Mouse (Mus musculus) R1 (cell line): ENCODE results near the gene Dscaml1.

ENCODE experiments used
- DNase-seq: peaks from one replicate; pipeline ENCODE4 v3.0.0-alpha.2; 2018; ENCODE audit warnings: low read depth, low spot score

The Dscaml1 gene

GRCm38 (mm10) chr9:45632520-45632919 is 206.1 kb downstream of the Dscaml1 start:
- no peak for DNase-seq

GRCm38 (mm10) chr9:45633036-45633435 is 206.6 kb downstream of the Dscaml1 start:
- DNase-seq: no peak

- DNase-seq: no peak
These were observed 208.6 kb downstream of the Dscaml1 start for GRCm38 (mm10) chr9:45634978-45635377.

- no peak for DNase-seq
These were observed 210.9 kb downstream of the Dscaml1 start for GRCm38 (mm10) chr9:45637346-45637745.

- no peak for DNase-seq
These were observed 211.9 kb downstream of the Dscaml1 start for GRCm38 (mm10) chr9:45638184-45638917.

- DNase-seq: no peak
These were observed 218.5 kb downstream of the Dscaml1 start for GRCm38 (mm10) chr9:45644833-45645388.

GRCm38 (mm10) chr9:45645526-45645925 is 219.1 kb downstream of the Dscaml1 start:
- DNase-seq: no peak

GRCm38 (mm10) chr9:45651078-45651809 is 224.8 kb downstream of the Dscaml1 start:
- DNase-seq: no peak

GRCm38 (mm10) chr9:45651810-45652177 is 225.4 kb downstream of the Dscaml1 start:
- no peak for DNase-seq

GRCm38 (mm10) chr9:45657172-45658062 is 231.0 kb downstream of the Dscaml1 start:
- DNase-seq: no peak

- DNase-seq: no peak
These were observed 233.8 kb downstream of the Dscaml1 start for GRCm38 (mm10) chr9:45660191-45660590.

GRCm38 (mm10) chr9:45662471-45662870 is 236.0 kb downstream of the Dscaml1 start:
- DNase-seq: no peak

- DNase-seq: no peak
These were observed 237.2 kb downstream of the Dscaml1 start for GRCm38 (mm10) chr9:45663386-45664315.

- DNase-seq: no peak
These were observed 237.9 kb downstream of the Dscaml1 start for GRCm38 (mm10) chr9:45664326-45664725.

GRCm38 (mm10) chr9:45664871-45665394 is 238.5 kb downstream of the Dscaml1 start:
- no peak for DNase-seq

- no peak for DNase-seq
These were observed 249.5 kb downstream of the Dscaml1 start for GRCm38 (mm10) chr9:45675931-45676330.

- DNase-seq: peak; percentile 16
These were observed 250.2 kb downstream of the Dscaml1 start for GRCm38 (mm10) chr9:45676578-45676977.

GRCm38 (mm10) chr9:45677236-45677781 is 250.9 kb downstream of the Dscaml1 start:
- DNase-seq: no peak

- no peak for DNase-seq
These were observed 251.7 kb downstream of the Dscaml1 start for GRCm38 (mm10) chr9:45677952-45678663.
